Mouse (Mus musculus) liver, adult 2 months (tissue): ENCODE data around the gene Rabggta.

Experiments
- CTCF ChIP-seq: fragments of 200-500 bp; IDR thresholded peaks from 2 replicates; pipeline ENCODE4 v1.5.1; 2011; ENCODE audit warnings: low read depth, low read length, control low read depth
- POLR2A ChIP-seq: fragments of 200-500 bp; IDR thresholded peaks from 2 replicates; pipeline ENCODE4 v1.6.1; 2011; ENCODE audit warnings: low read length, control low read depth; ENCODE audit not compliant: insufficient read depth; ENCODE audit errors: extremely low read depth

- no peak for TF ChIP-seq POLR2A
- no peak for TF ChIP-seq CTCF
These were observed 8.5 kb upstream of the Rabggta start for GRCm38 (mm10) chr14:55730531-55731032.
